Mouse (Mus musculus): ENCODE results near the gene Mef2b.
A peak's percentile ranks its signal among the peaks of the same experiment; 100 is the strongest.

Mef2b gene

GRCm38 (mm10) chr8:70139026-70139857, at the start of gene Mef2b, which contains the start of the genes Rfxank and Borcs8:
Mef2b (plus strand) TSS chr8:70139711.
Rfxank (minus strand) TSS chr8:70139154.
Borcs8 (plus strand) TSS chr8:70139499.
- peak; percentile 93 to 95 for DNase-seq (ENCODE audit: low spot score in 2 of 2)

- DNase-seq (ENCODE audit: low spot score in 2 of 2) = no peak
Measured at GRCm38 (mm10) chr8:70092786-70093185, 46.7 kb upstream of the Mef2b start.

- no peak for DNase-seq (ENCODE audit: low spot score in 2 of 2)
Measured at GRCm38 (mm10) chr8:70099276-70099675, 40.2 kb upstream of the Mef2b start.

- no peak for DNase-seq (ENCODE audit: low spot score in 2 of 2)
Measured at GRCm38 (mm10) chr8:70100241-70100640, 39.3 kb upstream of the Mef2b start.

GRCm38 (mm10) chr8:70104506-70104905, 35.0 kb upstream of the Mef2b start:
- no peak for DNase-seq (ENCODE audit: low spot score in 2 of 2)

GRCm38 (mm10) chr8:70104922-70105321, 34.6 kb upstream of the Mef2b start:
- no peak for DNase-seq (ENCODE audit: low spot score in 2 of 2)

- DNase-seq (ENCODE audit: low spot score in 2 of 2) = no peak
Measured at GRCm38 (mm10) chr8:70110451-70110850, 29.1 kb upstream of the Mef2b start.

GRCm38 (mm10) chr8:70111192-70111795, 28.2 kb upstream of the Mef2b start:
- DNase-seq (ENCODE audit: low spot score in 2 of 2) = no peak

GRCm38 (mm10) chr8:70112401-70113016, 27.0 kb upstream of the Mef2b start:
- no peak for DNase-seq (ENCODE audit: low spot score in 2 of 2)

- no peak for DNase-seq (ENCODE audit: low spot score in 2 of 2)
Measured at GRCm38 (mm10) chr8:70114488-70114887, 25.0 kb upstream of the Mef2b start.

GRCm38 (mm10) chr8:70114892-70115291, 24.6 kb upstream of the Mef2b start:
- DNase-seq (ENCODE audit: low spot score in 2 of 2) = no peak

GRCm38 (mm10) chr8:70117611-70118010, 21.9 kb upstream of the Mef2b start:
- no peak for DNase-seq (ENCODE audit: low spot score in 2 of 2)

- DNase-seq (ENCODE audit: low spot score in 2 of 2) = peak; percentile 33 to 63
Measured at GRCm38 (mm10) chr8:70118726-70119700, 20.5 kb upstream of the Mef2b start.

GRCm38 (mm10) chr8:70120667-70121066, 18.8 kb upstream of the Mef2b start, which contains the start of gene Ncan:
Ncan (minus strand) TSS chr8:70120873.
- DNase-seq (ENCODE audit: low spot score in 2 of 2) = peak; percentile 88 to 92

GRCm38 (mm10) chr8:70122863-70123262, 16.6 kb upstream of the Mef2b start:
- DNase-seq (ENCODE audit: low spot score in 2 of 2) = no peak

- no peak for DNase-seq (ENCODE audit: low spot score in 2 of 2)
Measured at GRCm38 (mm10) chr8:70124992-70125391, 14.5 kb upstream of the Mef2b start.

- peak in 1 of 2 experiments; percentile 42 for DNase-seq (ENCODE audit: low spot score in 2 of 2)
Measured at GRCm38 (mm10) chr8:70128435-70128834, 11.1 kb upstream of the Mef2b start.

- DNase-seq (ENCODE audit: low spot score in 2 of 2) = peak; percentile 40 to 48
Measured at GRCm38 (mm10) chr8:70129309-70129952, 10.1 kb upstream of the Mef2b start.

- no peak for DNase-seq (ENCODE audit: low spot score in 2 of 2)
Measured at GRCm38 (mm10) chr8:70130066-70130465, 9.4 kb upstream of the Mef2b start.

- DNase-seq (ENCODE audit: low spot score in 2 of 2) = peak; percentile 44 to 69
Measured at GRCm38 (mm10) chr8:70131166-70131883, 8.2 kb upstream of the Mef2b start, which contains the start of gene Nr2c2ap. Nr2c2ap (plus strand) TSS chr8:70131333.
